Mouse (Mus musculus): Measurements from ENCODE around the gene Olfr748. TPM values are rescaled to one million over a fixed set of nuclear protein-coding genes. Genes with fewer than 3 reads are reported as not detected.

Gene Olfr748
- 0.22 TPM for polyA plus RNA-seq (2017; shearing (Covaris generic))

DNA sequence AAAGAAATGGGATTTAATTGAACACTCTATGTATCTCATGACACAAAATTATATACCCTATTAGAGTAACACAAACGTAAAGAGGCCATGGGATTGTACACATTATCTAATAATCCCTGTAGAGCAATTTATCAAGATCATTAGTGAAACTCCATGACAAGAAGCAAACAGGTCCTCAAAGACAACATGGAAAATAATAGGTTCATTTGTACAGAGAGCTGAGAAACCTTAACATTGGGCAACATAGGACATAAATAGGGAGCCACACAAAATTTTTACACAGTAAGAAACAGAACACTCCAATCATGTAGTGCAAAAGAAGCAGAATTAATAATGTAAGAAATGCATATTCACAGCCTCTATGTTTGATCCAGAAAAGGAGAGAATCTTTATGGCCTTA lies at the start of gene Olfr748:
Olfr748 (plus strand) TSS at position 301 of the 400 bp plus-strand sequence.

DNA sequence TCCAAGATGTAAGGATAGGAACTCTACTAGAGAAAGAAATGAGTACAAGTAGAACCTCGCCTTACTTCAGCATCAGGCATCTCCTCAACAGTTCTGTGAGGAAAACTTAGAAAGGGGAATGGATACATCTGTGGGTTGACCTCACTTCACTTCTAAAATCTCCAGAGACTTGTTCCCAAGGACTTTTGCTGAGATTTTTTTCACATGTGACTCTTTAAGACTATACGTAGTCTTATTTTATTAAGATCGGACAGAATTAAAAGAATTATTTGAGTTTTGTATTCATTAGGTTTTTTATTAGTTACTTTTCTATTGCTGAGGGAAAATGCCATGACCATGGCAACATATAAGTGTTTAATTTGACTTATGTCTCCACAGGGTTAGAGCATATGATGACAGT lies 14.1 kb upstream of the Olfr748 start, which contains the start of gene Olfr747:
Olfr747 (minus strand) TSS at position 101 of the 400 bp plus-strand sequence.

DNA sequence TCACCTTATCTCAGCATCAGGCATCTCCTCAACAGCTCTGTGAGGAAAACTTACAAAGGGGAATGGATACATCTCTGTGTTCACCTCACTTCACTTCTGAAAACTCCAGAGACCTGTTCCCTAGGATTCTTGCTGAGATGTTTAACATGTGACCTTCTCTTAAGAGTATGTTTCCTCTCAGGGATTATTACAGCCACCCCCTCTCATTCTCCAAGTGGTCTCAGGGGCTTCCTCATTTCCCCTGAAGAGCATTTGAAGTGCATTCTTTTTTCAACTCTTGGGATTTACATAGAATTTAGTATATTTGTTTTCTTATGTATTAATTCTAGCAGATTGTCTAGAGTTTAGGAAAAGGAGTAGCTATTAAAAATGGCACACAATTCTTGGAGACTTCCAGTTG lies 37.8 kb downstream of the Olfr748 start, which contains the start of gene Olfr749:
Olfr749 (minus strand) TSS at position 101 of the 400 bp plus-strand sequence.

Other genes starting within 250 kb of the Olfr748 start
- gene Olfr741, start 234.6 kb upstream of the Olfr748 start, polyA plus RNA-seq (2017; shearing (Covaris generic)): not detected
- not detected for gene Olfr742, start 203.8 kb upstream of the Olfr748 start, polyA plus RNA-seq (2017; shearing (Covaris generic))
- not detected for gene Olfr743, start 185.5 kb upstream of the Olfr748 start, polyA plus RNA-seq (2017; shearing (Covaris generic))
- not detected for gene Olfr744, start 92.5 kb upstream of the Olfr748 start, polyA plus RNA-seq (2017; shearing (Covaris generic))
- gene Olfr745, start 68.0 kb upstream of the Olfr748 start, polyA plus RNA-seq (2017; shearing (Covaris generic)): not detected
- gene Olfr746, start 60.3 kb upstream of the Olfr748 start, polyA plus RNA-seq (2017; shearing (Covaris generic)): not detected
- gene Olfr747, start 14.2 kb upstream of the Olfr748 start, polyA plus RNA-seq (2017; shearing (Covaris generic)): not detected
- gene Olfr749, start 37.7 kb downstream of the Olfr748 start, polyA plus RNA-seq (2017; shearing (Covaris generic)): not detected
- 87.5 TPM for gene Ttc5, start 78.1 kb downstream of the Olfr748 start, polyA plus RNA-seq (2017; shearing (Covaris generic))
- not detected for gene Ccnb1ip1, start 100.4 kb downstream of the Olfr748 start, polyA plus RNA-seq (2017; shearing (Covaris generic))
- 64.7 TPM for gene Parp2, start 100.5 kb downstream of the Olfr748 start, polyA plus RNA-seq (2017; shearing (Covaris generic))
- gene Tep1, start 163.2 kb downstream of the Olfr748 start, polyA plus RNA-seq (2017; shearing (Covaris generic)): 15.7 TPM
- gene Klhl33, start 190.1 kb downstream of the Olfr748 start, polyA plus RNA-seq (2017; shearing (Covaris generic)): 0.14 TPM
- gene Osgep, start 217.5 kb downstream of the Olfr748 start, polyA plus RNA-seq (2017; shearing (Covaris generic)): 101 TPM
- 62.6 TPM for gene Apex1, start 217.6 kb downstream of the Olfr748 start, polyA plus RNA-seq (2017; shearing (Covaris generic))
- gene Pip4p1, start 223.5 kb downstream of the Olfr748 start, polyA plus RNA-seq (2017; shearing (Covaris generic)): 138 TPM
- 26.3 TPM for gene Pnp, start 223.7 kb downstream of the Olfr748 start, polyA plus RNA-seq (2017; shearing (Covaris generic))
- gene Gm49342, start 237.1 kb downstream of the Olfr748 start, polyA plus RNA-seq (2017; shearing (Covaris generic)): not detected
- not detected for gene Pnp2, start 248.6 kb downstream of the Olfr748 start, polyA plus RNA-seq (2017; shearing (Covaris generic))

Data from naive thymus-derived CD4-positive, alpha-beta T cell, adult 5 months (primary cell).